Mouse (Mus musculus): ENCODE data around the gene Tmeff1. TPM values are rescaled to one million over a fixed set of nuclear protein-coding genes. Genes with fewer than 3 reads are reported as not detected.
A peak's percentile ranks its signal among the peaks of the same experiment; 100 is the strongest.

The Tmeff1 gene
- 100 to 1,000 TPM; 110 to 118 (median 116) TPM for total RNA-seq (2022)

DNA sequence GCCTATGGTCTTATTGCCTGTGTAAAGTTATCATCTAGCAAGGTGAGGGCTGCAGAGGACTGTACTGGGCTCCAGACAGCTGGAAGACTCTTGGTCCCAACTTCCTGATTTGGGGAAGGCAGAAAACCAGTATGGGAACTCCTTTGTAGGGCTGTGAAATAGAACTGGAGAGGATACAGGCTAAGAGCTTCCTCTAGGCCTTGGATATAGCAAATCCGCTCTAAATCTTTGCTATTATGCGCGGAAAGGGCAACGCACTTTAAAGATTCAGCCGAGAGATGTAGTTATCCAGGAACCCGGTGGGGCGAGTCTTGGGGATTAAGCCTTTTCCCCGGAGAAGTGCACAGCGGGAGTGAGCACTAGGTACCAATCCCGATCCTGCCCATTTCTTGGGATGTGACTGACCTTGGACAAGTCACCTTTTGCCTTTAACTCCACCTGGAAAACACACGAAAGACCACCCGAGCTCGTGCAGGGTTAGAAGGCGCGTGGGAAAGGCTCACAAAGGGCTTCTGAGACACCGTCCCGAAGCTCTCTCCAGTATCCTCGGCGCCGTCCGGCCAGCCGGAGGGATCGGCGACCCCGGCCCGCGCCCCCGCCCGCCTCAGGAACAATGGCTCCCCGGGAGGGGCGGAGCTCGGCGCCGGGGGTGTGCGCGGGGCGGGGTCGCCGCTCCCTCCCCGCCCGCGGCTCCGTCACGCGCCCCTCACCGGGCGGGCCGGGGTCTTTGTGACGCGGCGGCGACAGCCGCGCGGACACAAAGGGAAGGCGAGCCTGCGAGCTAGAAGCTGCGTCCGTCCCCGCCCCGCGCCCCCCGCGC is at the start of gene Tmeff1:
Tmeff1 (plus strand) TSS at position 754 of the 820 bp plus-strand sequence.
- peak in 1 of 2 experiments; percentile 32 for DNase-seq (ENCODE audit: low spot score in 2 of 2)

GRCm38 (mm10) chr4:48536275-48536674 is 48.7 kb upstream of the Tmeff1 start:
- DNase-seq (ENCODE audit: low spot score in 2 of 2): no peak

GRCm38 (mm10) chr4:48537024-48537423 is 48.0 kb upstream of the Tmeff1 start:
- DNase-seq (ENCODE audit: low spot score in 2 of 2): no peak

- DNase-seq (ENCODE audit: low spot score in 2 of 2): no peak
Measured at GRCm38 (mm10) chr4:48538581-48538980, 46.4 kb upstream of the Tmeff1 start.

- peak; percentile 38 to 42 for DNase-seq (ENCODE audit: low spot score in 2 of 2)
Measured at GRCm38 (mm10) chr4:48539841-48540575, 45.0 kb upstream of the Tmeff1 start, which contains the start of gene Msantd3. Gene Msantd3 (plus strand): TSS chr4:48539935.

DNA sequence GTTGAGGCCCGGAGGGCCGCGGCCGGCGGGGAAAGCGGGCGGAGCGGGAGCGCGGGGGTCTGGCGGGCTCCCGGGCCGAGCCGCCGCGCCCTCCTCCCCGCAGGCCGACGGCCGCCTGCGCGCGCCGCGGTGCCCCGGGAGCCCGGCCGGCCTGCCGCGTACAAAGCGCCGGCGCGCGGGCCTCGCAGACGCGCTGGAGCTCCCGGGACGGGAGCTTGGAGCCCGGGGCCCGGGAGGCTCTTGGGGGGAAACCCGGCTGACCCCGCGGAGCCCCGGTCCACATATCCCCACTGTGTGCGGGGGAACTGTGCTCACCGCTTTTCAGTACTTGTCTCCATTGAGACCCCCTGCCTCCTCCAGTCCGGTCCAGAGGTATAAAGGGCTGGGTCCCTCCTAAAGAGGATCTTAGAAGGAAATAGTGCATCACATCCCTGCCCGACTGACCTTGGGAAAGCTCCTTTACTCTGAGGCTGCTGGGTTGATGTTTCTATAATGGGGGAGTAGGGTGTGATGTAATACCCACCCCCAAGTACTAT is 44.3 kb upstream of the Tmeff1 start:
- peak in 1 of 2 experiments; percentile 29 for DNase-seq (ENCODE audit: low spot score in 2 of 2)

DNA sequence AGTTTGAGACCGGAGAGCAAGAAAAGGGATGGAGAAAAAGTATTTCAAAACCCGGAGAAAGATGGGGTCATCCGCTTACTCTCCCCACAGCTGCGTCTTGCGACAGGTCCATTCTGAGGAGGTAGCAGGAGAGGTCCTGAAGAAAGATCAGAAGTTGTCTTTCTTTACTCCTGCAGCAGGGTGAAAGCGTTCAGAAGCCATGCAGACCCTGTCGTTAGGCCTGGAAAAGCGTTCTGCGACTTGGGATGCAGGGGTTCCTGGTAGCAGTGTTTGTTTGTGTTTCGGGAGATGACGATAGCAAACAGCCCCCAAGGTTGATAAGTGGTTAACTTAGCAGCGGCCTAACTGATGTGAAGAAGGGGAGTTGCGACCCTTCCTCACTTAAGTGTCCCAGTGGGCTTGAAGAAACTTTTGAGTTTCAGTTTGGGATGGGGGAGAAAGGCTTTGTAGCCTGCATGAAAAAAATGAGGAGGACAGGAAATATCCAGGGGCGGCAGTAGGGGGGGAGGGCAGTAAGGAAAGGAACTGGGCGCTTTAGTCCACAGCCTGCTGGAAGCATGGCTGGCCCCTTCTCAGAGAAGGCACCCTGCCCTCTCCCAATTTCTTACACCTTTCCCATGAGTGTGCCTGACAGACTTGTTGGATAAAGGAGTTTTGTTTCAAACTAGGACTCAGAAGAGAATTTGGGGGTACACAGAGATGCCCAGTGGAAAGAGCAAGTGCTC is 43.3 kb upstream of the Tmeff1 start:
- no peak for DNase-seq (ENCODE audit: low spot score in 2 of 2)

DNA sequence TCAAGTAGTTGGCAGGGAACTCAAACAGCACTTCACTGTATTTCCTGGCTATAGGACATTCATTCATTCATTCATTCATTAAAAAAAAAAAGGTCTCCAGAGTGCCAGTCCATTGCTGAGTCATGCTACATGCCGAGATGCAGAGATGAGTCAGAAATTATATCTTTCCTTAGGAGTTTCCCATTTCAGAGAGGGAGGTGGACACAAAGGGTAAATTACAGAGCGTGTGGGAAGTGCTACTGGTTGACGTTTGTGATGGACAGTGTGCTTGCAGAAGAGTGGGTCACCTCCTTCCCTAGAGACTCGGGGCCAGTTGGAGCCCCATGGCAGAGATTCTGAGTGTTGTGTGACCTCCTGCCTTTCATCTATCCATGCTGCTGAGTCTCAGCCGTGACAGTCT is 42.6 kb upstream of the Tmeff1 start:
- DNase-seq (ENCODE audit: low spot score in 2 of 2): no peak

DNA sequence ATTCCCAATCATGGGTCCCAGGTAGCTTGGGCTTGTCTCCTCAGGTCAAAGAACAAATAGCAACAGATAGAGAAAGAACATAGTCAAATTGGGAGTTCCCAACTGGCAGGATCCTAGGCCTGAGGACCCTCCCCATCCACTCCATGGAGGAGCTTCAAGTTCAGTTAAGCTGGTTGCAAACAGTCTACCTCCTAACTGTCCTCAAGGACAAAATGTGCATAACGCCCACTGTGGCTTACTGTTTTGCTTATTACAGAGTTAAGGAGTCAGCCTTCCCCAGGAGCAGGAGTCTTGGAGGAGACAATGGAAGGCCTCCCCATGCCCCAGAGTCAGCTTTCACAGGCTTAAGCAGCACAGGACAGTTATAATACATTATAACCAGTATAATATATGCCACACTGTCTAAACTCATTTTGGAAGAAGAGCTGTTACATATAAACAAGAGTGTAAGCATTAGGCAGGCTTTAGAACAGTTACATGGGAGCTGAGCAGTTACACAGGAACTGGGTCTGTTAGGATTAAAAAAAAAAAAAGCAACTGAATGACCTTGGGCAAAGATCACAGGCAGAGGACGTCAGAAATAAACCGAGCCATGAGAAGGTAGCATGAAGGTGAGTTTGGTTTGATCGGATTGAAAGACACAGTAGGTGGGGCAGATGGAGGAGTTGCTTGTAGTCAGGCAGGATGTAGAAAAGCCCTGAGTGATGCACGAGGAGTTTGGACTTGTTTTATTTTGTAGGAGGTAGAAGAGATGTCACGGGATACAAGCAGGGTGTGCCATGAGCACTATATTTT is 41.7 kb upstream of the Tmeff1 start:
- DNase-seq (ENCODE audit: low spot score in 2 of 2): no peak

GRCm38 (mm10) chr4:48544141-48544540 is 40.8 kb upstream of the Tmeff1 start:
- DNase-seq (ENCODE audit: low spot score in 2 of 2): no peak

GRCm38 (mm10) chr4:48545966-48546365 is 39.0 kb upstream of the Tmeff1 start:
- DNase-seq (ENCODE audit: low spot score in 2 of 2): no peak

DNA sequence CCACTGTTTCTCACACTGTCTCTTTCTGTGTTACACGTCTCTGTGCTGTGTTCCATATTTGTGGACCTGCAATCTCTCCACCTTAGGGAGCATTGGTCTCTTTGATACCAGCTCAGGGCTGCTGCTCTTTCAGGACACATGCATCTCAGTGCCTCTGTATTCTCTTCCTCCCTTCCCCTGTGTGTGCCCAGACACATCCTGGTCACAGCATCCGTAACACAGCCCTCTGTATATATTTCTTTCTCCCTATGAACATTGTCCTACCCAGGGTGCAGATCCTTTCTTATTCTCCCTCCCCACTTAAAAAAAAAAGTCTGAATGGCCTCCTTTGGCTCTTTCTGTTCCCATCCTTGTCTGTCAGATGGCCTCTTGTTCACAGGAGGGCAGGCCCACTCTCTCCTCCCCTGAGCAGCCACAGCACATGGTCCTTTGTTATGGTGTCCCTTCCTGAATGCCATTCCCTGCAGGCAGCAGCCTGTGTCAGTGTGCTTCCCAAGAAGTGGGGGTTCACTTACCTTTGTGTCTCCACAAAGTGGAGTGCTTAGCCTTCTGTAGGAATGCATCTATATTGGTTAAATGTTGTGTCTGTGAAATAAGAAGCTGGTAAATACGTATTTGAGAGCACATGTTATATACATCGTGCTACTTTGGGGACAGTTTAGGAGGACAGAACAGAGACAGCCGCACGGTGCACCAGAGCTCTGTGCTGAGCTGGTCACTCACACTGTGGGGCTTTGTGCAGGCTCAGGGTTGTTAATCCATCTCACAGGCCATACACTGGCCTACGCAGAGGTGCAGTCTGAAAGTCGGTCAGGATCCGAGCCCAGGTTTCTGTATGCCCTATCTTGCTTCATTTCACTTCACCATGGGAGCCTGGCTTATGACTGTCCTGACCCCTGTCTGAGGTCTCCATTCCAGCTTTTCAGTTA is 38.1 kb upstream of the Tmeff1 start:
- no peak for DNase-seq (ENCODE audit: low spot score in 2 of 2)

DNA sequence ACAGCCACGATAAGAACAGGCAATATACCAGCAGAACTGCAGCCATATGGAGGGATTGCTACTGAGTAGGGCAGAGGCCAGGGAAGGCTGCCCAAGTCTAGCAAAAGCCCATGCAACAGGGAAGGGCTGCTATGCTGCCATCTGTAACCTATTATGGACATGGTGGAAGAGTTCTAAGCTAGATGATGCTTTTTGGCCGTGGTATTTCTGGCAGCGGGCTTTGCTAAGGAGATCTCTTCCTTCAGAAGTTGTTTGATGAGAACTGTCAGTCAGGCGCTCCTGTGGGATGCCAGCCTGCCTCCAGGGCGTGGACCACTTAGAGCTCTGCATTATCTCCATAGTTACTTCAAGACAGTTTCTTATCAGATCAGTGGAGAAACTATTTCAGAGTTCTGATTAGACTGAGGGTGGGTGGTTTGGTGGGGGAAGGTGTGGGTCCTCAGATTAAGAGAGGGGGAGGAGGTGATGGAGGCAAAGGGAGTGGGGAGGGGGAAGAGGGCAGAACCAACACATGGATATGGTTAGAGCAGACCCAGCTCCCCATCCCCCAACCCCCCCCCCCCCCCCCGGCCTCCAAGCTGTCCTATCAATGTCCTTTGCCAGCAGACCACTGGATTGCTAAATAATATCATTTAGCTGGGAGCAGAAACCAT is 36.5 kb upstream of the Tmeff1 start:
- DNase-seq (ENCODE audit: low spot score in 2 of 2): no peak

DNA sequence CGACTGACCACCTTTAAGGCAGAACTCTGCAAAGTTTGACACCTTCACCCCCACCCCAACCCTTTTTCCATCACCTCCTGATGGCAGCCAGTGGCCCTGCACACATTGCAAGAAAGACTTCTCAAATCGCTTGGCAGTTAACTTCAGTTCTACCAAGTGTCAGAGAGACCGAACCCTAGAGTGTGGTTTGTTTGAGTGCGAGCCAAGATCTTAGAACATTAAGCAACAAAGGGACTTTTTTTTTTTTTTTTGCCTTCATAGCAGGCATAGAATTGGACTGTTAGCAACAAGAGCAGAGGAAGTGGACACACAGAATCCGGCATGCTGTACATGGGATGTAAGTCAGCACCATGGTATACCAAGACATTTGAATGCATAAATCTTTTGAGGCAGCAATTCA is 35.3 kb upstream of the Tmeff1 start:
- no peak for DNase-seq (ENCODE audit: low spot score in 2 of 2)

DNA sequence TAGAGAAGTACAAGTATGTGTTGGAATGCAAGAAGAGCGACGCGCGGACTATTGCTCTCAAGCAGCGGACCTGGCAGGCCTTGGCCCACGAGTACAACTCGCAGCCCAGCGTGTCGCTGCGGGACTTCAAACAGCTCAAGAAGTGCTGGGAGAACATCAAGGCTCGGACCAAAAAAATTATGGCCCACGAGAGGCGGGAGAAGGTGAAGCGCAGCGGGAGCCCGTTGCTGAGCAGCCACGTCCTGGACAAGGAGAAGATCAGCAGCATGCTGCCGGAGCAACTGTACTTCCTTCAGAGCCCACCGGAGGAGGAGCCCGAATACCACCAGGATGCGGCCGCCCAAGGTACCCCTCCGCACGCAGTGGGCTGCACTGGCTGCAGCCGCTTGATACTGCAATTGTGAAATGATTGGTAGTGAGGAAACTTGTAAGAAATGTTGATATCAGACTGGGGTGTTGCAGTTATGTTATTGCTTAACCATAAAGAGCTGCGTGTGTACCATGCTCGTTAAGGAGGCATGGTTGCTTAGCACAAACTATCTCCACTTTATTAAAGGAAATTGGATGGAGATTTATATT is 32.4 kb upstream of the Tmeff1 start:
- peak in 1 of 2 experiments; percentile 22 for DNase-seq (ENCODE audit: low spot score in 2 of 2)

GRCm38 (mm10) chr4:48554132-48554531 is 30.8 kb upstream of the Tmeff1 start:
- no peak for DNase-seq (ENCODE audit: low spot score in 2 of 2)

GRCm38 (mm10) chr4:48555729-48556128 is 29.2 kb upstream of the Tmeff1 start:
- DNase-seq (ENCODE audit: low spot score in 2 of 2): peak in 1 of 2 experiments; percentile 57

DNA sequence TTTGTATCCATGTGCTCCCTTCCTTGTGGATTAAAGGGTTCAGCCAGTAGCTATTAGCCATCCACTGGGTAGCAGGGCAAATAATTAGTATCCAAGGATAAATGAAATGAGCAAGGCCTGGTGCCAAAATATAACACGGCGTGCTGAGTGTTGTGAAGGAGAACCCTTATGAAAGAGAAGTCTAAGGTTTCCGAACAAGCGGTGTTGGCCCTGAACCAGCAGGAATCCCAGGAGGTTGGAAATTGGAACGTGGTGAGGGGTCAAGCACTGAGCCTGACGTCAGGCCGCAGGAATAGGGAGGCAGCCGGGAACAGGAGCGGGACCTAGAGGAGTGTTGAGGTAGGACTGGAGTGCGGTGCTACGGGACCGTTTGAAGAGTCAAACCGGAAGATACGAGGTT is 25.3 kb upstream of the Tmeff1 start:
- DNase-seq (ENCODE audit: low spot score in 2 of 2): no peak

DNA sequence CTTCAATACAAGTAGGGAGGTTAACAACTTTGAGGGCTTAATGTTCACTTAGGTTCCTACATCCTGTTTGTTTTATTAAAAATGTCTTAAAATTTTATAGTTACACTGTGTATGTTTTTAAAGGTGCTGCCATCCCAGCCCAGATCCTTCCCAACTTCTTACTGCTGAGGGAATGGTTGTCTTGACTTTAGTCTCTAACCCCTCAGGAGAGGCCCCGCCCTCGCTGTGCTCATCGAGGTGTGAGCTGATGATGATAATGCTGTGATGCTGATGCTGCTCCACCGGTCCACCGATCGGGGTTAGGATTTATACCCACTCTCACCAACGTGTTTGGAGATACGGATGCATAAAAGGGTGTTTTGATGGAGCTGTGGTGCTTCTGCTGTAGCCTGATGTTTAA is 23.1 kb upstream of the Tmeff1 start:
- DNase-seq (ENCODE audit: low spot score in 2 of 2): no peak
